Mouse (Mus musculus) monocyte, adult 5-6 weeks (primary cell): ENCODE results near the gene Ccdc54. TPM values are rescaled to one million over a fixed set of nuclear protein-coding genes. Genes with fewer than 3 reads are reported as not detected.
A peak's percentile ranks its signal among the peaks of the same experiment; 100 is the strongest.

Experiments used
- ATAC-seq: fragments of 153-309, 156-312 bp; replicated peaks from 2 replicates; pipeline ENCODE4 v1.8.0; 2017; ENCODE audit warnings: mild to moderate bottlenecking; ENCODE audit not compliant: low TSS enrichment, insufficient number of reproducible peaks, severe bottlenecking, poor library complexity, low FRiP score
- total RNA-seq: library from RNA; stranded (forward); fragments of 200-1000, 200-491, 200-594 nt; gene quantifications from 3 replicates; pipeline ENCODE4 v1.2.3, GENCODE M21; 2017

Gene Ccdc54
- total RNA-seq = not detected in 3 replicates

DNA sequence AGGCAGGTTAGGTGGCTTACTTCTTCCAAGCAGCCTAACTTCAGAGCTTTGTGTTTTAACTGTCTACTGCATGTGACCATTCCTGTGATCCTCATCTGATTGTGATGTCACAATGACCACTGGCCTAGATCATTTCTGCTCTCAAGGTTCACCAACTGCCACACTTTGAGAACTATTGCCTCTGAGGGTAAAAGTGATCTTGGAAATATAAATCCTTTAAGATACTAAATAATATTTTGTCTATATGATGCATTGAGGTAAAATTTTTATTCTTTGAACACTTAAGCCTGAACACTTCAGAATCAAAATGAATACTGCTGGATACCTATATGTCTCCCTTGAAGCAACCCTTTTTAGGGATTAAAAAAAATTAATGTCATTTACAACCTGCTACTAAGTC lies at the start of gene Ccdc54:
Gene Ccdc54 (minus strand): TSS at position 101 of the 400 bp plus-strand sequence.
- ATAC-seq = no peak

DNA sequence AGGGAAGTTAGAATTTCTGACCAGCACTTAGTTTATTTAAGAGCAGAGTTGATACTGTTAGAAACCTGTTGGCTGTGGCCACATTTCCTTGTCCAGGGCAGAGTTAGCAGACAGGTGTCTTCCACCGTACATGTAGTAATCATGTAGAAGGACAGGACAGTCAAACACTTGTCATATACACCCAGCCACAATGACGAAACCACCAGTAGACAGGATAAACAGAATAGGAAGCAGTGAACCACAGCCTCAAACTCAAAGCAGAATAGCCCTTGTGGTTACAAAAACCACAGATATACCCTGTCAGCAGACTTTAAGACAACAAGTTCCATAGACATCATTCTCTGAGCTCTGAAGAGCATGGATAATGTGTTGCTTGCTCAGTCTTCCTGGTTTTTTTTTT lies 41.6 kb upstream of the Ccdc54 start:
- peak; percentile 75 for ATAC-seq

DNA sequence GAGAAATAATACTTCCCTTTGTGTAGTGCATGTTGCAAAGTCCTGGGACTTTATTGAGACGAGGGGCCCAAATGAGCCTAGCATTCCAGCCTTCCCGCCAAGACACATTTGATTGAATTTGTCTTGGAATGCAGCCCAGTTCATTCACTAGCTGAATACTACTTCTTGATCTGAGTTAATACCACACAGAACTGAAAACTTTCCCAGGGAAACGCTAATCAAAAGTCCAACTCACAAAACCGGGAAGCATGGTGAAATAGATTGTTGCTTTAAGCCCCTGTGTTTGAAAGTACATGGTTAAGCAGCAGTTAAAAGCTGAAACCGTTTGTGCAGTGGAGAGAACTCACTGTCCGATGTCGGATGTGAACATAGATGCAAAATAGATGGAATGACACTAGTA lies 24.6 kb upstream of the Ccdc54 start:
- ATAC-seq = no peak

DNA sequence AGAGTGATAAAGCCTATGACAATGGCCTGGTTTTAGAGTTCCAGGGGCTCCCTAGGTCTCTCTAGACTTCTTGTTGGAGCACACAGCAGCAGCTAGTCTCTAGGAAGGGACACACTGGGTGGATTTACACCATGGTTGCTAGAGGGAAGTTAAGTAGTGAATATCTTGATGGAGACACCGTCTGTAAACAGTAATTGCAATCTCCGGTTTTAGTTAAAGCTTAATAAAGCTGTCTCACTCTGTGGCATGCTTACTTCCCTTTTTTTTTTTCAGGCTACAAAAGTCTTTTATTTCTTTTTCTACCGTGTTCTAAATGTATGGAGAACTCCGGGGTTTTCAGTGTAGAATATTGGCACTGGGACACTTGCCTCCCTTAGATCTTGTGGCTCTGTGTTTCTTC lies 22.0 kb upstream of the Ccdc54 start:
- ATAC-seq = no peak

DNA sequence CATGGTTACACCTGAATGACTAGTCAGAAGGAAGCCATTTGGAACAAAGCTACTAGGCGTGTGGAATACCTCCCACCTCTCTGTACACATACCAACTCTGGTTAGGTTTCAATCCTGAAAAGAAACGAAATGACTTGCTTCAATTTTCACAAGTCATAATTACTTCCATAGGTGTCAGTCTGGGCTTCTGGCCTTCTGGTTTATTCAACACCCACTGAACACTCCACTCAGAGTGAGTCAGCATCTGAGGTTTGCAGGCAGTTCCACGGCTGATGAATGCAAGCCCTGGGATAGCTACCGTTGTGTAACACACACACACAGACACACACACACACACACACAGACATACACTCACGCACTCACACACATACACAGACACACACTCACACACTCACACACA lies 19.6 kb upstream of the Ccdc54 start:
- no peak for ATAC-seq

DNA sequence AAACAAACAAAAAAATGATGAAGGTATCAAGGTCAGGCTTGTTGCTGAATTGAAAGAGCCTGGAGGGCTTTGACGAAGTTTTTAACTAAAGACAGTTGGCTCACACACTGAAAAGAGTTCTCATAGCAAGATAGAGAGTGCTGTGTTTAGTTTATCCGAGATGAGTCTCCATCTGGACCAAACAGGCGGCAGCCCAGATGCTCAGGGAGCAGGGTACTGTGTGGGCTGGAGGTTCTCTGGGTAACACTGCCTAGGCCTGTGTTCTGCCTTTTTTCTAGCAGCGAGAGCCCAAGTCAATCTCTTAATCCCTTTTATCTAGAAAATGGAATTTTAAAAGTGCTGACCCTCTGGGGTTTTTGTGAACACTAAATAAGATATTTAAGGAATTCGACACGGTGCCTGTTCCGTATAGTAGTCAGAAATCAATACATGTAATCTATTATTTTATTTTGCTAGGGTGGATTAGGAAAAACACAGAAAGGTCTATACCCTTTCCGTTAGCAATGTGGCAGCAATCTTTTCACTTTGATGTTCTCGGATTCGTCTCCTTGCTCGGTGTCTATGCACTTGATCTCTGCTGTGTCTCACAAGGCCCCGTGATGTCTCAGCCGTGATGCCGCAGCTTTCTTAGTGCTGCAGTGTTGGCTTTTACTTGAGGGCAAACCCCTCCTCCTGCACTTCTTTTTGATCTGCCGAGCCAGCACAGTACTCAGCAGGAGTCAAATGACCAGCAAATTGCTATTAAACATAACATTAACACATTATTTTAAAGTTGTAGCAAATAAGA lies 17.0 kb upstream of the Ccdc54 start:
- no peak for ATAC-seq

DNA sequence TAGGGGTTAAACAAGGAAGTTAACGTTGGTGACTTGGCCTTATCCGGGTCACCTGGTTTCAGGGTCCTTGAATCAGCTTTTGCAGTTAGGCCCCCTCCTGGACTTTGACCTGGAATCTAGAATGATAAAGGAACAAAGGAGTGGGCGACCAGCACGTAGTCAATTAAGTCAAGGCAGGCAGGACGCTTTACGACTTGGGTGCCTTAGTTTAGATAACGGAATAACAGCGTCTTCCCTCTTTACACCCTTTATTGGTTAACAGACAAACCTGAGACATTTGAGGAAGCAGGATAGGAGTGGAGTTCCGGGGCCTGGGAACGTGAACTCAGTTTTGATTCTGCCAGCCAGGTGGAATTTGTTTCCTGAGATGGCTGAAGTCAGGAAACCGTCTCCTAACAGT lies 13.9 kb upstream of the Ccdc54 start:
- ATAC-seq = no peak

DNA sequence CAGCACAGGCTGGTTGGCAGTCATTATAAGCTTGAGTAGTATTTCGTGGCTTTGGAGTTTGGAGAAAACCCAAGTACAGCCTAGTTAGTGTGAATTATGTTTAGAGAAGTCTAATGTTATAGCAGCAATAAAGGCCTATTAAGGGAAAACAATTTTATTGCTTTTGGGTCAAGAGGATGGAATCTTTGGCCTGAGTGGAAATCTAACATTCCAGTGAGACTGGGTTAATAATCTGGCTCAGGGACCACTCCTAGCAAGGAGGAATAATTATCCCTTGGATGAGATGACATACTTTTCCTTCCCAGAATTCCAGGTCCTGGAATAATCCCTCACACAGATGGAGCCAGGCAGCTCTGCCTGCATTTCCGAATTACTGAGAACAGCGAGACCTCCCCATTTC lies 11.0 kb upstream of the Ccdc54 start:
- ATAC-seq = no peak

DNA sequence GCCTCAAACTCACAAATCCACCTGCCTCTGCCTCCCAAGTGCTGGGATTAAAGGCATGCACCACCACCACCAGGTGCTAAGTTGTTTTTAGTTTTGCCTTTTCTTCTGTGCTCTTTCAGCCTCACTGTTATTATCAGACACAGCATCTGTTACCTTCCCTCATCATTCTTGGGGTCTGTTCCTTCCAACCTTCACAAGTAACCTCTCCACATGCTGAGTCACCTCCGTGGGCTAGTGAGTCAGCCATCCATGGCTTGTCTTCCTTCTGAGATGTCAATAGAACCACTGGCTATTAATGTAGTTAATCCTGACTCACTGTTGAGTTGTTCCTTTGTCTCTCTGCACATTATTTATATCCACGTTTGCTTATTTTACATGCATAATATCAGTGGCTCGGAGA lies 9.7 kb upstream of the Ccdc54 start:
- no peak for ATAC-seq

DNA sequence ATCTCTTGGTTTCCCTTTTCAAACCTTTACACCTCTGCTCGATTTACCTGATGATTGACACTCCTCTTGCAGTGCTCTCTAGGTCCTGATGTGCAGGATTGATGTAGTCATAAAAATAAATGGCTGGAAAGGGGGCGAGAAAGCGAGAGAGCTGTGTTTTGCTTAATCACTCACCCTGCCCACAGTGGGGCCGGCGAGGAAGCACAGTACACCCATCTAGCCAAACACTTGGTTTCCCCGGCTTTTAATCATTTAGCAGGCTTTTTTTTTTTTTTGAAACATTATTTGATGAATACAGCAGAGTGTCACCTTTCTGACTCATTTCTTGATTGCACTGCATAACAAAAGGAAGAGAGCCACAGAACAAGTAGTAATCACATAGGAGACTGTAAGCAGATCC lies 5.7 kb upstream of the Ccdc54 start:
- ATAC-seq = no peak

DNA sequence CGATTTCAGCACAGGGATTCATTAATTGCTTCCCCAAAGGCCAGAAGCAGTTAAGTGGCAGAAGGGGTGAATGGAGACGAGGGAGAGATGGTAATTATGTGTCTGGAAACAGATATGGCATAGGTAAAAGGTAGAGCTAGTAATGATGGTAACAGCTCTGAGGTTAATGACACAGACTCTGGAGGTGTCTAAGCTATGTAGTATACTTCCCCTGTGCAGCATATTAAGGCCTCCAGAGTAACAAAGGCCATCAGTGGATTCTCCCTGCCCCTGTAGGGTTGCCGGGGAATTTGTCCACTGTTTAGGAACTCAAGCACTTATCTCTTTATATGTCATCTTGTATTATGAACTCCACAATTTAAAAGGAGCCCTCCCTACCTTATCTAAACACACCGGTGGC lies 5.2 kb upstream of the Ccdc54 start:
- no peak for ATAC-seq

DNA sequence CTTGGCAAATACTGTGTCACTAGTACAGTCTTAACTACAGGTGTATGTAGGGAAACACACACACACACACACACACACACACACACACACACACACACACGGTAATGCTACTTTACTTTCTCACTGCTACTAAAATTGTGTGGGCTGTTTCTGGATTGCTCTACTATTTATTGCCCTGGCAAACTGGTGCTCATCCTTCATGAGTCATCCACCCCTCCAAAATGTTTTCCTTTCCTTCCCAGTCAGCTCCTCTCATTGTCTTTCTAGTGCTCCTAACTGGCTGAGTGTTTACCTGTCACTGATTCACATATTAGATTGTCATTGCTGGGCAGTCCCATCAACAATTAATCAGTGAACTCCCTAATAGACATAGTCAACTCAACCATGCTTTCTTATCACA lies 3.9 kb upstream of the Ccdc54 start:
- no peak for ATAC-seq

DNA sequence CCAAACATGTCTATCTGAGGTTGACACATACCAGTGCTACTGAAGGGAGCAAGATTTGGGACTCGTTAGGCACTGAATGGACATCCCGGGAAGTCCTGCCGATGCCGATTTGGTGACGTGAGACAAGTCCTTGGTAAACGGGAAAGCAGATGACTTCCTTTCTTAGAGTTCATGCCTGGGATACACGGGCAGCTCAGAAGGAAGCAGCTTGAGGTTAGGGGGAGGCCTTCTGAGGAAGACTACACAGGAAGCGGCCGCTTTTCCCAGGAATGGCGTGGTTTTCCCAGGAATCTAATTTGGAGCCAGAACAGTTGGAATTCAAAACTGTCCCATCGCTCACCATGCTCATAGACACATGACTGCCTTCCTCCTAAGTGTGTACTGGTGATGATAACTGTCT lies 2.4 kb upstream of the Ccdc54 start:
- no peak for ATAC-seq

DNA sequence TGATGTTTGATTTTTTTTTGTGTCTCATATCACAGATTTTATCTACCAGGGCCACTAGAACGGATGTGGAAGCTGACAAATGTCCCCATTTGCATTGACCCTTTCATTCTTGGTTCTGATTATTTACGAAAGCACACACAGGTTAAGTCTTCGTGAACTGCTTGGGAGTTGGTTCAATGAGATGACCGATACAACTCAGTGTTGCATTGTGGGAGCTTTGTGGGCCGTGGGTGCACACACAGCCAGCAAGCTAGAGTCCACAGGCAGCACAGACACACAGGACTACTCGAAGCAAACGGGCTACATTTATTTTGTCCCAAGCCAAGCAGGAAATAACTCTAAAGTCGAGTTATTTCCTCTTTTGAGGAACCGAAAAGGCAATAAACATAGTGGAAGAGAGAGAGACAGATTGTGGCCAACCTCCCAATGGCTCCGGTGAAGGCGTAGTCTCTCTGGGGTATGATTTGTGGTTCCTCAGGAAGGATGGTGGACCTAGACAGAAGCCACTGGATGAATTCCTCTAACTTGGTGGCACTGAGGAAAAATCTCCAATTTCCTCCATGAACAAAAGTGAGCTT lies 1.3 kb downstream of the Ccdc54 start:
- 0 out of 2 replicates have a peak, but pooled peaks have one; percentile 57 for ATAC-seq

DNA sequence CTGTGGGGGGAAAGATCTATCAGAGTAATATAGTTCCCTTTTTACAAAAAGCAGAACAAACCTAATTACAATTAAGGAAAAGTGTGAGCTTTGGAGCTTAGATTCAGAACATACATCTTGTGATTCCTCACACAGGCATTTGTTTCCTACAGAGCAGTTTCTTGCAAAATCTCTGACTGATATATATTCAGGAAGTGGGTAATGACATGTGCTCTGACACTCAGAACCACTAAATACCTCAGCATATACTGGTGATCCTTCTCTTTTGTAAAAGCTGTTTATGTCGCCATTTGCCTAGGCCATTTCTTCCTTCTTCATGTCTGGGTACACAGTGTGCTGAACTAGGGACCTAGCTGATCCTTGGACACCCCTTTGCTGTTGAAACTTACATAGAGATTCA lies 2.8 kb downstream of the Ccdc54 start:
- ATAC-seq = peak; percentile 52

DNA sequence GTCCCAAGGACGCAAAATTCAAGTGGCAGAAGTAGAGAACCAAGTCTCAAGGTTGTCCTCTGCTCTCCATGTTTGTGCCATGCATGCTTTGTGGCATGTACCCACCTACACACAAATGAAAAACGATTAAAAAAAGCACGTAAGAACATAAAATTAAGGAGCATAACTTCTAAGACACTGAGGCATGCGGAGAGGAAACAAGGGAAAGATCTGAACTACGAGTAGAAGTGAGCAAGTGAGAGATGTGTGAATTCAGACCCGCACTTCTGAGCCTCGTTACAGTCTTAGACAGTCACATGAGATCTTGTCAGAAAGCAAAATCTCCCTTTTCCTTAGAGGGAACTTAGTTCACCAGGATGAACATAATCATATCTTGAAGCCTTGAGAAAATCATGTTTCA lies 3.8 kb downstream of the Ccdc54 start:
- ATAC-seq = no peak

DNA sequence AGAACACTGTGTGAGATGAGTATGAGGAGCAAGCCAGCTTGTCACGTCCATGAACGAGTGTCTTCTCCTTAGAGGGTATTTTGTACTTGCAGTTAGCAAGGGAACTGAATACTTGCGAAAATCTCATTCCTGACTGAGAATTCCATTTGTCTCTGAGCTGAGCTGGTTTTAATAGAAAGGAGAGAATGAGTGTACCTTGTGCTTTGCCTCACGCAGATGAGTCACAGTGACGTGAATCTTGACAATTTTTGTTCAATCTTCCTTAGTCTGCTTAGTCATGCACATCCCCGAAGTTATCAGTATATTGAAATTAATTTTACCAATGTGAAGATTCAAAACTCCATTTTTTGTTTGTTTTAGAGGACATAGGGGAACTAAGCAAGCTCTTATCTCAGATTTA lies 12.6 kb downstream of the Ccdc54 start:
- no peak for ATAC-seq

DNA sequence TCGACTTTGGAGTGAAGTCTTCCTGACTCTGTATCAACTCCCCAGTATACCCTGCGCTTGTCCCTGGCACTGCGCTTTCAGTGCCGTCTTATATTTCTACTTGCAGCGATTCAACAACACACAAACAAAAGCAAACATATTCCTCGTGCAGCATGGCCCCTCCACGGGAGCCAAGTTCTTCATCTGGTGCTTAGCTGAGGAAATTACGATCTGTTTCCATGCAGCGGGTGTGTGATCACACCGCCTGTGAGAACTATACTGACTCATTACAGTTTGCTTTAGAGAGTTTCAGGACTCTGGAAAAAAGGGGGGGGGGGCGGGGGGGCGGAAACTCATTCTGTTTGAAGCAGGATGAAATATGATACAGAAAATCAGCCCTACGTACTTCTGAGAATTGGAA lies 18.4 kb downstream of the Ccdc54 start:
- no peak for ATAC-seq

DNA sequence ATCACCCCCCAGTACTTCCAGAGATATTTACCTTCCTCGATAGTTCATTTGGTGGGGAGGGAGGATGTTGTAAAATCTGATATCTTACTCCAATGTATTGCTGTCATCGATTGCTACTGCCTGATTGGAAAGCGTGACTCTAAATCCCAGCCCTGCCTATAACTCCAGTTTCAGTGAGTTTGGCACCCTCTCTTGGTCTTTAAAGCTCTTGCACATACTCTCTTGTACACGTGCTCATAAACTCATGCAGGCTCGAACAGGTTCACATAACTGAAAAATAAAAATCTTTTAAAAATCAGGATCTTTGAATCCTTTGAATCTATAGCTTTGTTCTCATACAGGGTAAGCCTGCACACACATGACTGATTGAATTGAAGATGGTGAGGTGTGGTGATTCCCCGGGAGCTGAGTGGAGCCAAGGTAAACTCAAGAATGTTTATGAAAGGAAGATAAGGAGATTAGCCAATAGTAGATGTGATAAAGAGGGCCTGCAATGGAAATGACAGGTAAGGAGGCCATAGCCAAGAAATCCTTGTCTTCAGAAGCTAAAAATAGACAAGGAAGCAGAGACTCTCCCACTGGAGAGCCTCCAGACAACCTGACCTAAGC lies 31.7 kb downstream of the Ccdc54 start:
- no peak for ATAC-seq

DNA sequence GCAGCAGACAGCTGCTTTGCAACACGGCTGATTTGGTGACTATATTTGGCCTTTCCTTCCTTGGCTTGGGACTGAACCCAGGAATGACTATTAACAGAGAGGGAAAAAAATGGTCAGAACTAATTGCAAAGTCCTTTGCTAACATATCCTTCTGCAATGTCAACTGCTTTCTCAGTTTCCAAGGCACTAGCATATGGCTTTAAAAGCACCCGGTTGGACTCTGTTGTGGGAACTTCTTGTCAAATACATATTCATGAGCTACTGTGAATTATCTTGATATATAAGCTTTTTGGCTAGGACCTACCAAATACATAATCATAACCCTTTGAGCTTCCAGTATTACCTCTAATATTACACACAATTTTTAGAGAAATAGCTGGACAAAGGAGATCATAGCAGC lies 37.1 kb downstream of the Ccdc54 start:
- ATAC-seq = no peak
